Mouse (Mus musculus) C2C12 (cell line): Measurements from ENCODE around the gene Mprip.

Source experiments
- CEBPB ChIP-seq: IDR thresholded peaks from one replicate; pipeline ENCODE4 v1.6.1; 2011; ENCODE audit warnings: low read depth, mild to moderate bottlenecking, control low read depth, moderate library complexity
- CTCF ChIP-seq: IDR thresholded peaks from one replicate; pipeline ENCODE4 v1.5.1; 2011; ENCODE audit not compliant: control insufficient read depth, insufficient read depth, insufficient read length
- FOSL1 ChIP-seq: IDR thresholded peaks from one replicate; pipeline ENCODE4 v1.8.0; 2011; ENCODE audit warnings: mild to moderate bottlenecking, low read length; ENCODE audit not compliant: poor library complexity, insufficient read depth, severe bottlenecking
- MAX ChIP-seq: IDR thresholded peaks from one replicate; pipeline ENCODE4 v1.6.1; 2011; ENCODE audit warnings: mild to moderate bottlenecking, control low read depth
- MYOD1 ChIP-seq: IDR thresholded peaks from one replicate; pipeline ENCODE4 v1.6.1; 2011; ENCODE audit warnings: low read depth; ENCODE audit not compliant: control insufficient read depth, insufficient read length
- MYOG ChIP-seq: IDR thresholded peaks from one replicate; pipeline ENCODE4 v1.6.1; 2011; ENCODE audit not compliant: control insufficient read depth, insufficient read length; ENCODE audit errors: extremely low read depth
- USF1 ChIP-seq: IDR thresholded peaks from one replicate; pipeline ENCODE4 v1.6.1; 2011; ENCODE audit warnings: low read depth, mild to moderate bottlenecking, control low read depth, moderate library complexity

GRCm38 (mm10) chr11:59805256-59805655, 144.2 kb downstream of the Mprip start:
- no peak for TF ChIP-seq CTCF
- no peak for TF ChIP-seq USF1
- TF ChIP-seq CEBPB, result no peak
- peak; percentile 63 for TF ChIP-seq MYOD1
- no peak for TF ChIP-seq MYOG
- TF ChIP-seq MAX, result no peak
- no peak for TF ChIP-seq FOSL1
